Mouse (Mus musculus): Measurements from ENCODE around the gene AK157302. TPM values are rescaled to one million over a fixed set of nuclear protein-coding genes. Genes with fewer than 3 reads are reported as not detected.

Gene AK157302
- total RNA-seq, 4 experiments from 2014 or later, result 15.4 to 22.7 (median 19.3) TPM

DNA sequence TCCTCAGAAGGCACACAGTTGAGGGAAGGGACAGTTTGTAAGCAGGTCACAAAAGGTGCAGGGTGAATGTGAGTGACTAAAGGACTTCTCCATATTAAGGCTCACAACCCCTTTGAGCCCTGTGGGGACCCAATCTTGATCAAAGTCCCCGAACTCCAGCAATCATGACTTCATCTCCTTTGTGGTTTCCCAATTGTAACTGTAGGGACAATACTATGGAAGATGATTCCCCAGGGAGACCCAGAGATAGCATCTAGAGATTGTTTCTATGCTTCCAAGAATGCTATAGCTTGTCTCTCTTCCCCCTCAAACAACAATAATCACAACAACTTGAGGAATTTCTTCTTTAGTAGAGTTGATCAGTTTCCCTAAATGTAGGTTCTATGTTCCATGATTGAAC is 47.7 kb downstream of the AK157302 start, which contains the start of gene Olfr1366:
Olfr1366 (minus strand) TSS at position 101 of the 400 bp plus-strand sequence.
- DNase-seq (ENCODE audit: low spot score in 2 of 2), result no peak

Small RNA genes within 50 kb of the gene (microRNA-seq; reads per million reads assigned to microRNA genes)
- 0 to 0.44 reads per million in 2 experiments for gene Mir1896

Other genes starting within 250 kb of the AK157302 start
- gene Gpx5, start 202.5 kb upstream of the AK157302 start, total RNA-seq (2022), result not detected
- gene Gpx6, start 183.1 kb upstream of the AK157302 start, total RNA-seq (2022), result 1 to 10 TPM in 1 of 4 experiments, under 1 TPM in 3; 0.28 to 1.4 (median 0.59) TPM
- gene Olfr1367, start 148.3 kb upstream of the AK157302 start, total RNA-seq (2022), result not detected
- gene Zscan12, start 132.4 kb upstream of the AK157302 start, total RNA-seq (2022), result 1 to 10 TPM; 6.7 to 8.8 (median 7.8) TPM
- 10 to 100 TPM; 31.7 to 41.8 (median 35.8) TPM for gene Zkscan3, start 92.5 kb upstream of the AK157302 start, total RNA-seq (2022)
- gene Pgbd1, start 54.2 kb upstream of the AK157302 start, total RNA-seq (2022), result 1 to 10 TPM; 1.4 to 1.9 (median 1.6) TPM
- 10 to 100 TPM; 52.1 to 59.4 (median 55.5) TPM for gene Zscan26, start 41.5 kb upstream of the AK157302 start, total RNA-seq (2022)
- 1 to 10 TPM in 2 of 4 experiments, under 1 TPM in 2; 0.59 to 1.5 (median 0.84) TPM for gene Nkapl, start 26.7 kb upstream of the AK157302 start, total RNA-seq (2022)
- gene Zkscan4, start 16.3 kb upstream of the AK157302 start, total RNA-seq (2022), result 1 to 10 TPM; 5.1 to 6.2 (median 5.8) TPM
- not detected for gene Gm10065, start 15.8 kb upstream of the AK157302 start, total RNA-seq (2022)
- 10 to 100 TPM; 39.0 to 60.7 (median 52.2) TPM for gene Gm11273, start 6.2 kb downstream of the AK157302 start, total RNA-seq (2022)
- 10 to 100 TPM; 16.2 to 16.5 (median 16.3) TPM for gene Zkscan8, start 35.9 kb downstream of the AK157302 start, total RNA-seq (2022)
- not detected for gene Olfr1366, start 47.6 kb downstream of the AK157302 start, total RNA-seq (2022)
- not detected for gene Olfr1535, start 64.7 kb downstream of the AK157302 start, total RNA-seq (2022)
- gene Olfr1364, start 86.5 kb downstream of the AK157302 start, total RNA-seq (2022), result not detected
- gene Olfr1362, start 118.8 kb downstream of the AK157302 start, total RNA-seq (2022), result not detected
- gene Olfr11, start 147.3 kb downstream of the AK157302 start, total RNA-seq (2022), result not detected
- gene Olfr1361, start 168.2 kb downstream of the AK157302 start, total RNA-seq (2022), result not detected
- gene Olfr1360, start 182.2 kb downstream of the AK157302 start, total RNA-seq (2022), result not detected
- gene Olfr1359, start 202.9 kb downstream of the AK157302 start, total RNA-seq (2022), result not detected
- 10 to 100 TPM; 16.0 to 30.4 (median 22.3) TPM for gene Hist1h2bl, start 220.9 kb downstream of the AK157302 start, total RNA-seq (2022)
- gene Hist1h2ai, start 221.2 kb downstream of the AK157302 start, total RNA-seq (2022), result 10 to 100 TPM in 3 of 4 experiments, not detected in 1; 16.4 to 24.8 (median 22.3) TPM
- 10 to 100 TPM; 40.8 to 60.6 (median 44.2) TPM for gene Hist1h3h, start 222.4 kb downstream of the AK157302 start, total RNA-seq (2022)
- gene Hist1h2bm, start 226.8 kb downstream of the AK157302 start, total RNA-seq (2022), result 1 to 10 TPM; 2.5 to 5.9 (median 4.5) TPM
- gene Hist1h4j, start 239.8 kb downstream of the AK157302 start, total RNA-seq (2022), result 10 to 100 TPM; 18.4 to 23.9 (median 19.2) TPM

Measured in left cerebral cortex, adult 8-10 months (tissue).